Mouse (Mus musculus): ENCODE measurements around the gene Phf21b.

DNA sequence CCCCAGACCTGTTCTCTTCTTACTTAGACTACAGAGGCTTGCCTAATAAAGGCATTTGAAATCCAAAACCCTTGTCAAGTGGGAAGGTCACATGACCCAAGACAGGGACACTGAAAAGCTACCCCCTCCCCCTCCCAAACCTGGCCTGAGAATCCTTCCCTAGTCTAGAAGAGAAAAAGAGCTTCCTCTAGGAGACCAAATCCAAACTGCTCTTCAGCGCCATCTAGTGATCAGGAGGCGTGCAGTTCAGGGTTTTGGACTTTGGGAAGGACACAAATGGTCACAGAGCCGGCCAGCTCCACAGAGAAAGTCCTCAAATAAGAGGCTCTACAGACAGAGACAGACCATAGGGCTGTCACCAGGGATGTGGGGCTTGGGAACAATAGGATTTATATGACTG lies 35.8 kb upstream of the Phf21b start:
- TF ChIP-seq CTCF (IDR thresholded peaks at IDR 0.05; ENCODE audit: borderline replicate concordance, control insufficient read depth, extremely low read depth, insufficient read depth, low read length, poor library complexity), result no peak
- TF ChIP-seq POLR2A (IDR thresholded peaks at IDR 0.05; ENCODE audit: control insufficient read depth, extremely low read depth, insufficient read depth, low read length, poor library complexity), result no peak
